Mouse (Mus musculus) naive thymus-derived CD4-positive, alpha-beta T cell, adult 2 months (primary cell): ENCODE measurements around the gene Ipcef1.
A peak's percentile ranks its signal among the peaks of the same experiment; 100 is the strongest.
"Not testable (repeated sequence)": the region's sequence is repeated elsewhere in the genome, so short reads cannot be mapped to it uniquely, and the experiment has no call there.

Source experiments
- DNase-seq: peaks from one replicate; pipeline ENCODE4 v3.0.0-alpha.2; 2011; ENCODE audit warnings: low read depth

Gene Ipcef1

GRCm38 (mm10) chr10:6885460-6885859 is 166.8 kb downstream of the Ipcef1 start:
- peak; percentile 81 for DNase-seq

- not testable (repeated sequence) for DNase-seq
Observed at GRCm38 (mm10) chr10:6882041-6882440, 170.2 kb downstream of the Ipcef1 start.

GRCm38 (mm10) chr10:6878276-6878881 is 173.9 kb downstream of the Ipcef1 start:
- DNase-seq: no peak

- DNase-seq: no peak
Observed at GRCm38 (mm10) chr10:6873917-6874316, 178.4 kb downstream of the Ipcef1 start.

- DNase-seq: no peak
Observed at GRCm38 (mm10) chr10:6871418-6872072, 180.7 kb downstream of the Ipcef1 start.

GRCm38 (mm10) chr10:6855812-6856211 is 196.5 kb downstream of the Ipcef1 start:
- DNase-seq: no peak

- no peak for DNase-seq
Observed at GRCm38 (mm10) chr10:6848834-6849233, 203.4 kb downstream of the Ipcef1 start.

GRCm38 (mm10) chr10:6848162-6848754 is 204.0 kb downstream of the Ipcef1 start:
- no peak for DNase-seq

GRCm38 (mm10) chr10:6846283-6846682 is 206.0 kb downstream of the Ipcef1 start:
- no peak for DNase-seq

- no peak for DNase-seq
Observed at GRCm38 (mm10) chr10:6842225-6842624, 210.1 kb downstream of the Ipcef1 start.
